Mouse (Mus musculus) embryonic facial prominence, embryonic 14.5 days (tissue): ENCODE data around the gene Asdurf. TPM values are rescaled to one million over a fixed set of nuclear protein-coding genes. Genes with fewer than 3 reads are reported as not detected.

Experiments
- ATAC-seq: fragments of 200-750 bp; cut with Nextera tagmentation; 2 replicates; pipeline ENCODE4 v1.8.0; 2017; ENCODE audit warnings: low read depth, moderate number of reproducible peaks, moderate TSS enrichment
- DNase-seq: peaks from one replicate; pipeline ENCODE4 v3.0.0-alpha.2; 2015; ENCODE audit warnings: low spot score
- H3K27ac ChIP-seq: fragments of 300-500 bp; sonication (generic); replicated peaks from 2 replicates; pipeline ENCODE4 v1.5.1; 2014; ENCODE audit warnings: low read depth, mild to moderate bottlenecking, low read length, moderate library complexity
- H3K27me3 ChIP-seq: fragments of 300-500 bp; sonication (generic); replicated peaks from 2 replicates; pipeline ENCODE4 v1.6.1; 2014; ENCODE audit warnings: low read length; ENCODE audit not compliant: control insufficient read depth, insufficient read depth
- H3K36me3 ChIP-seq: fragments of 300-500 bp; sonication (generic); 2 replicates; pipeline ENCODE4 v1.6.1; 2014; ENCODE audit warnings: low read length, mixed read lengths; ENCODE audit not compliant: control insufficient read depth, insufficient read depth
- H3K4me1 ChIP-seq: fragments of 300-500 bp; sonication (generic); 2 replicates; pipeline ENCODE4 v1.6.1; 2014; ENCODE audit warnings: antibody characterized with exemption, low read length; ENCODE audit not compliant: control insufficient read depth, insufficient read depth
- H3K4me2 ChIP-seq: fragments of 300-500 bp; sonication (generic); 2 replicates; pipeline ENCODE4 v1.6.1; 2014; ENCODE audit warnings: low read depth, mild to moderate bottlenecking, low read length, moderate library complexity, mixed read lengths
- H3K4me3 ChIP-seq: fragments of 300-500 bp; sonication (generic); 2 replicates; pipeline ENCODE4 v1.5.1; 2014; ENCODE audit warnings: low read depth, mild to moderate bottlenecking, low read length
- H3K9ac ChIP-seq: fragments of 300-500 bp; sonication (generic); 2 replicates; pipeline ENCODE4 v1.6.1; 2014; ENCODE audit warnings: low read depth, mild to moderate bottlenecking, low read length, moderate library complexity, mixed read lengths
- H3K9me3 ChIP-seq: fragments of 300-500 bp; sonication (generic); 2 replicates; pipeline ENCODE4 v1.6.1; 2016; ENCODE audit warnings: low read length; ENCODE audit not compliant: control insufficient read depth
- WGBS: fragments of 180-500 bp; shearing (Covaris S2); extraction: QIAGEN DNeasy Blood & Tissue Kit; methylation state at CpG from one replicate; pipeline ENCODE4 v1.1.7; 2014; 5-methylcytosine and 5-hydroxymethylcytosine counted together
- polyA plus RNA-seq: library from polyadenylated mRNA; unstranded; fragments of >200 nt; fragmentation: Nextera tagmentation; extraction: Ambion mirVana; gene quantifications from 2 replicates; pipeline ENCODE4 v1.2.1, GENCODE M21; 2014

Asdurf gene
- polyA plus RNA-seq, 1 experiment from 2014 or later, result 9.5 TPM

- ATAC-seq (no peak), DNase-seq (no peak)
- H3K4me1 ChIP-seq, result 0 out of 2 replicates have a peak, but pooled peaks cover 6% of the 10 kb centered on the region
- H3K27ac ChIP-seq, result no peak overlapping the region
- no peaks in the 10 kb centered on the region for H3K27me3 ChIP-seq
- WGBS, result 80% methylated on average over 4 of the region's 4 CpGs
- H3K9me3 ChIP-seq, result no peaks in the 10 kb centered on the region
- H3K4me2 ChIP-seq, result no peak overlapping the region
- H3K4me3 ChIP-seq, result no peak overlapping the region
- H3K36me3 ChIP-seq, result 0 out of 2 replicates have a peak, but pooled peaks cover 3% of the 10 kb centered on the region
- no peak overlapping the region for H3K9ac ChIP-seq
These were observed 51.9 kb downstream of the Asdurf start for GRCm38 (mm10) chr1:53300506-53300905.

Other genes with a start within 250 kb of the Asdurf start
- not detected in 2 replicates for gene 1700019A02Rik, start 165.0 kb downstream of the Asdurf start, polyA plus RNA-seq
- gene Pms1, start 55.6 kb downstream of the Asdurf start, polyA plus RNA-seq, result 12.7 and 16.3 TPM in 2 replicates
- gene Ormdl1, start 55.5 kb downstream of the Asdurf start, polyA plus RNA-seq, result 33.8 and 34.5 TPM in 2 replicates
- gene Gm28778, start 55.5 kb downstream of the Asdurf start, polyA plus RNA-seq, result 1.9 TPM in 1 of 2 replicates, not detected in the other
- gene Osgepl1, start 39.0 kb downstream of the Asdurf start, polyA plus RNA-seq, result 19.2 and 21.3 TPM in 2 replicates
- gene Gm28551, start within 50 bp of the Asdurf start, polyA plus RNA-seq, result 0.26 and 0.77 TPM in 2 replicates
- gene Asnsd1, start 133 bp upstream of the Asdurf start, polyA plus RNA-seq, result 74.9 and 86.1 TPM in 2 replicates